Mouse (Mus musculus) skeletal muscle tissue, adult 2 months (tissue): ENCODE measurements around the gene Hcfc2.

Source experiments
- DNase-seq: peaks from one replicate; pipeline ENCODE4 v3.0.0-alpha.2; 2012; ENCODE audit warnings: low read depth, low spot score

The Hcfc2 gene

DNA sequence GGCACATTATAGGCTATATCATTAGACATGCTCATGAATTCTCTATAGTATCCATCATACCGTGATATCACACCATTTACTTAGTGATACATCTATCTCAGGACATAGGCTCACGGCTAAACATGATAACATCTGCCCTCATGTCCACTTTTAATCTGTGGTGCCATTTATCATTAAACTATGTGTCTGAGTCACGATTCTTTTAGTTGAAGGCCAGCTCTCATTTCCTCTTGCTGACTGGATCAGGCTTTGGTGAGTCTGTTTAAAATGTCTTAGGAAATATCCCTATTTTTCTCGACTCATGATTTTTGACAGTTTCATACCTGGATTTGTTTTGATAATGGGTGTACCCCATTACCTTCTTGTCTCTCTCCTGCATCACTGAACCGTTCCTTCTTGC, at the start of gene Hcfc2:
Gene Hcfc2 (plus strand): TSS at position 205 of the 400 bp plus-strand sequence.
- no peak for DNase-seq

GRCm38 (mm10) chr10:82647205-82647811, 48.7 kb upstream of the Hcfc2 start:
- no peak for DNase-seq

DNA sequence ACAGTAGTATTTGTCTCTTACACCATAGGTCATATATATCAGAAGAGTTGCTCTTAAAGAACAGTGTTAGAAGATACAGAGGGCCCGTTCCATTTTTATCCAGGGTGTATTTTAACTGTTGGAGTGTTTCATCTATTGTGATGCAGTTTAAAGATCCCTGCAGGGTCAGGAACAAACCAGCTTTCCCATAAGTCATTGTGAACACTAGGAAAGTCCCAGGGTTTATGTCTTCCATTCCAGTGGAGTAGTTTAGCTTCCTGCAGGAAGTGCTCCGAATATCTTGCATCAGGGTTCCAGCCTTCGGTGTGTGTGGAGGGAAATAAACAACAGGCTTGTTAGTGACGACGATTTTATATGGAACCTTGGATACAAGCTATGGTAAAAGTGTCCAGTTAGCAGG, 44.7 kb upstream of the Hcfc2 start:
- no peak for DNase-seq

DNA sequence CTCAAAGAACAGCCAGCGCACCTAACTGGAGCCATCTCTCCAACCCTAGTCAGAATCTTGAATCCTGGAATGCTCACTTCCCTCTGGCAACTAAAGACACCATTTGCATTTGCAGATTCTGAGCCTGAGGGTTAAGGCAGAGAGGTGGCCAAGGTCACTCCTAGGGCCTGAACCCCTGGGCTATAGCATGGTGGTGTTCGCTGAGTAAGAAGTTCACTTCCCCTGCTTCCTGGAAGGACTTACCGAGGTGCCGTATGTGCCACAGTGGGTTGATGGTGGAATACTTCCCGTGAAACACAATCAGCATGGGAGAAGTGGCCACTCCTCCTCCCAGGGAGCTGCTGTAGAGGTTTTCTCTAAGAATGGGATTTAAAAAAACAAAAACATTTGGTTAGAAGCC, 43.3 kb upstream of the Hcfc2 start:
- no peak for DNase-seq

GRCm38 (mm10) chr10:82654581-82654980, 41.4 kb upstream of the Hcfc2 start:
- DNase-seq, result no peak

DNA sequence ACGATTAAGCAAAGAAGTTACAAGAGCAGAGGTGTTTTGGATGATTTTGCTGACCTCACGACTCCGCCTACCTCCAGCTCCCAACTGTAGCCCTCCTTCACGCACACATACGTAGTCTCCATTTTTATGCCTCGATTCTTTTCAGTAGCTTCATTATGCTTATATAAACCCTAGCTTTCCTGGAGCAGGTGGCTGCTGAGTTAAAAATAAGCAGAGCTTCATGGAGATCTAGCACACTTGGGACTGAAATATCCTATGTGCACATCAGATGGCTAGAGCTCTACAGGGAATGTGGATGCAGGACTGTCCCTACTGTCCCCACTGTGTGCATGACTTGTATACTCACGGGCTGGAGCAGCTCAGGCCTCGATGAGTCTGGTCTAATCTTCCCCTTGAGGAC, 34.1 kb upstream of the Hcfc2 start:
- peak; percentile 16 for DNase-seq

- DNase-seq, result no peak
Observed at GRCm38 (mm10) chr10:82662267-82662990, 33.5 kb upstream of the Hcfc2 start.

DNA sequence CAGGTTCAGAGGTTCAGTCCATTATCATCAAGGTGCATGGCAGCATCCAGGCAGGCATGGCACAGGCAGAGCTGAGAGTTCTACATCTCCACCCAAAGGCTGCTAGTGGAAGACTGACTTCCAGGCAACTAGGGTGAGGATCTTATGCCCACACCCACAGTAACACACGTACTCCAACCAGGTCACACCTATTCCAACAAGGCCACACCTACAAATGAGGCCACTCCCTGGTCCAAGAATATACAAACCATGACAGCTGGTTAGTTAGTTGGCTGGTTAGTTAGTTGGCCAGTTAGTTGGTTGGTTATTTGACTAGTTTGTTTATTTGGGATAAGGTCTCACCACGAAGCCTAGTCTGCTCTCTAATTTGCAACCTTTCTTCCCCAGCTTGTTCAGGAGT, 32.7 kb upstream of the Hcfc2 start:
- no peak for DNase-seq

- no peak for DNase-seq
Observed at GRCm38 (mm10) chr10:82665951-82666350, 30.0 kb upstream of the Hcfc2 start.

DNA sequence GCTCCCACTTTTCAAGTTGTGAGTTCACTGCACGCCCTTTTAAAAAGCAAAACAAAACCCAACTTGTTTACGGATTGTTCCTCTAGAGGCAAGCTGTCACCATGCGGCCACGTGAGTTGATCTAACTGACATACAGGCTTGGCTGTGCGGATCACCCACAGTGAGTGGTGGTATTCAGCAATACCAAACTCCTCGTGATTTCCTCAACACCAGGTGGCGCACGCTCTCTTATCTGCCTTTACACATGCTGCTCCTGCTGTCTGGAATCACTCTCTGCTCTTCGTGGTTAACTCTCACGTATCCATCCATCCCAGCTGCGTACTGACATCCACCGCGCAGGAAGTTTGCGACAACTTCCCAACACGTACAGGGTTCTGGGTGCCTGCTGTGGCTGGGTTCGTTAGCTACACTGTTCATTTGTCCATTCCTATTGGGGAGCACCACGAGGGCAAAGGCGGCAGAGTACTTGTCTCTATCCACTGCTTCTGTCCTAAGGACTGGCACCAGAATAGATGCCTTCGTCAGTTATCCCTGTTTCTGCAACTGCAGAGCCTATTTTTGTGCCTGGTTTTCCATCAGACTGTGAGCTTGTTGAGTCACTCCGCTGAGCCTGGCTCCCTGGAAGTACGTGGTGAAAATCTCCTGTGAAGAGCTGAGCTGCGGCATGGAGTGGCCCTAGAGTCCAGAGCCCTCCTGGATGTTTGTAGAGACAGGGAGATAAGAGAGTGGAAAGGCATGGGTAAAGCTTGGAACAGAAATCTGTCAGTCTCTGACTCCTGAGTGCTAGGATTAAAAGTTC, 29.3 kb upstream of the Hcfc2 start:
- peak; percentile 73 for DNase-seq

- DNase-seq, result no peak
Observed at GRCm38 (mm10) chr10:82670205-82670604, 25.8 kb upstream of the Hcfc2 start.

GRCm38 (mm10) chr10:82676949-82677348, 19.0 kb upstream of the Hcfc2 start:
- no peak for DNase-seq

GRCm38 (mm10) chr10:82680769-82681168, 15.2 kb upstream of the Hcfc2 start:
- no peak for DNase-seq

DNA sequence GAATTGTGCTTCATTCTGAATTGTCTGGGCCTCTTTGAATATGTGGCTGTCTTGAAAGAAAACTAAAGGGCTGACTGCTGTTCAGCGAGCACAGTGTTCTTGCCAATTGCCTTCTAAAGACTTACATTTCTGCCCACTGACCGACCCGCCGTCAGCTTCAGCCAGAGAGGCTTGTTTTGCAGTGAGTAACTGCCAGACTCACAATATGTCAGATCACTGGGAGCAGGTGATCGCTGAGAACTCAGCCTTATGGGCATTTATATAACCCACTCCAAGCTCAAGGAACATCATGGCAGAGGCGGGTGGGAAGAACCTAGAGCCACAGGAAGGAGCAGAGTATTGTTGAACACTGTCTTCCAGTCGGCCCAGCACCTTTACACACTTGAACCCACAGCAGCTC, 14.3 kb upstream of the Hcfc2 start:
- no peak for DNase-seq

GRCm38 (mm10) chr10:82685440-82685839, 10.5 kb upstream of the Hcfc2 start:
- no peak for DNase-seq

- DNase-seq, result peak; percentile 52
Observed at GRCm38 (mm10) chr10:82689681-82690211, 6.2 kb upstream of the Hcfc2 start.

- DNase-seq, result peak; percentile 87
Observed at GRCm38 (mm10) chr10:82690494-82690893, 5.5 kb upstream of the Hcfc2 start, which contains the start of gene Glt8d2. Glt8d2 (minus strand) TSS chr10:82690650.

- DNase-seq, result no peak
Observed at GRCm38 (mm10) chr10:82696453-82697079, 606 bp downstream of the Hcfc2 start.

GRCm38 (mm10) chr10:82697305-82697898, 1.4 kb downstream of the Hcfc2 start:
- DNase-seq, result no peak

GRCm38 (mm10) chr10:82698712-82699261, 2.8 kb downstream of the Hcfc2 start:
- peak; percentile 67 for DNase-seq
